Mouse (Mus musculus): ENCODE measurements around the gene Marveld1. TPM values are rescaled to one million over a fixed set of nuclear protein-coding genes. Genes with fewer than 3 reads are reported as not detected.

The Marveld1 gene
- polyA plus RNA-seq, 1 experiment = 11.7 TPM

DNA sequence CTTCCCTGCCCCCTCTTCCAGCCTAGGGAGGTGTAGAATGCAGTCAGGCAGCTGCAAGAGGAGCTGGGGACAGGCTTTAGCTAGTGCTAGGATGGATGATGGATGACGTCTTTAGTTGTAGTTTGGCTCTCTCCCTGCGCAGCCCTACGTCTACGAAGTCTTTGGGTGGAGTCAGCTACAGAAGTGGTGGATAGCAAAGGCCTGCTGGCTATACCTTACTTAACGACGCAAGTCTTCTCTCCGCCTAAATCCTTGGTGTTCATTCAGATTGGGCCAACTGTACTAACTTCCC is 1.3 kb downstream of the Marveld1 start:
- Histone ChIP-seq H3K4me3 (replicated peaks; ENCODE audit: insufficient read depth, low read depth, low read length) (peak overlapping the region; percentile 64), H3K4me1 (ENCODE audit: control insufficient read depth, insufficient read depth, low read length) (0 out of 2 replicates have a peak, but pooled peaks cover 3% of the 10 kb centered on the region), H3K27ac (ENCODE audit: insufficient read depth, low read length) (no peak overlapping the region), H3K27me3 (ENCODE audit: control insufficient read depth, insufficient read depth, low read length) (no peaks in the 10 kb centered on the region)
- WGBS = 74% methylated on average over 7 of the region's 7 CpGs
- no peak for DNase-seq
- TF ChIP-seq CTCF (IDR thresholded peaks at IDR 0.05; ENCODE audit: borderline replicate concordance, insufficient read depth, low read depth, low read length) (no peak), POLR2A (IDR thresholded peaks at IDR 0.05; ENCODE audit: borderline replicate concordance, insufficient read depth, low read length) (no peak)

DNA sequence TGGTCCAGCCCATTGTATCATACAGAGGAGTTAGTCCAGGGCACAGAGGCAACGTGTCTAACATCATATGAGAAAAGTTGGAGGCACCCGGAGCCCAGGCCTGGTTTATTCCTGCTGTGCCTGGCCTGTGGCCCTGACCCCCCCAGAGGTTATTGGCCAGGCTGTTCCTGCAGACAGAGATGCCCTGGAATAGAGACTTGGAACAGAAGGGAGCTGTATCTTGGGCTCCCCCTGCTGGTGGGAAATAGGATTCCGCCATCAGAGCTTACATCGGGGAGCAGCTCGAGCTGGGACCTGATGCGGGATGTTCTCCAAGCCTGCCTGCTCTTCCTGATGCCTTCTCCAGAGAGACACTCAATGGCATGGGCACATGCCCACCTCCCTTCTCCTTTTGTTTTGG is 4.8 kb downstream of the Marveld1 start:
- peak; percentile 86 to 91 for DNase-seq
- Histone ChIP-seq H3K4me3 (replicated peaks; ENCODE audit: insufficient read depth, low read depth, low read length) (no peak overlapping the region), H3K27me3 (ENCODE audit: control insufficient read depth, insufficient read depth, low read length) (no peaks in the 10 kb centered on the region), H3K4me1 (ENCODE audit: control insufficient read depth, insufficient read depth, low read length) (0 out of 2 replicates have a peak, but pooled peaks cover 3% of the 10 kb centered on the region), H3K27ac (ENCODE audit: insufficient read depth, low read length) (no peak overlapping the region)
- 4% methylated on average over 6 of the region's 6 CpGs for WGBS
- TF ChIP-seq POLR2A (IDR thresholded peaks at IDR 0.05; ENCODE audit: borderline replicate concordance, insufficient read depth, low read length) = no peak
- peak; percentile 87 for TF ChIP-seq CTCF (IDR thresholded peaks at IDR 0.05; ENCODE audit: borderline replicate concordance, insufficient read depth, low read depth, low read length)

DNA sequence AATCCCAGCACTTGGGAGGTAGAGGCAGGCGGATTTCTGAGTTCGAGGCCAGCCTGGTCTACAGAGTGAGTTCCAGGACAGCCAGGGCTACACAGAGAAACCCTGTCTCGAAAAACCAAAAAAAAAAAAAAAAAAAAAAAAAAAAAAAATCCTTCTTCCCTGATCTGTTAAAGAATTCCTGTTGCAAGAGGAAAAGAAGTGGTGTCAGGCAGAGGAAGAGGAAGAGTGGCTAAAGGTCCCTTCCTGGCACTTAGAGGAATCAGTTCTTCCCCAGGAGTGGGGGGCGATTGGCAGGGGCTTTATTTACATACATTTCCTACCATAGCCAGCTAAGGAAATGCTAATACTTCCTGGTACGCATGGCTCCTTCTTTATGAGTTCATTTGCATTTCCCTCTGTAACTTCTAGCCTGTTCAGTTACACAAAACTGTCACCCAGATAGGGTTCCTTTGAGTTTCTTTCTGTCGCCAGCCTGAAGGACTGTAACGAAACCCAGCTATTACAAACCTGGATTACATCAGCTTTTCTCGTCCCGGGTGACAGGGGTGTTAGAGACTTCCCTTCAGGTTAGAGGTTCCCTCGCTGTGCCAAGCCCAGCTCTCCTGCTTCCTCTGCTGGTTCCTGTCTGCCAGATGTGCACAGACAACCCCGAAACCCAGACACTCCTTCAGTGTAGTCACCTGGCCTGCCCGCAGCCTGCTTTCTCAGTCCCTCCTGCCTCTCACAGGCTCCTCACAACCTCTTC is 10.5 kb downstream of the Marveld1 start:
- WGBS = 81% methylated on average over 12 of the region's 12 CpGs
- H3K4me1 ChIP-seq (ENCODE audit: control insufficient read depth, insufficient read depth, low read length) = no peaks in the 10 kb centered on the region
- H3K4me3 ChIP-seq (replicated peaks; ENCODE audit: insufficient read depth, low read depth, low read length) = no peak overlapping the region
- no peak overlapping the region for H3K27ac ChIP-seq (ENCODE audit: insufficient read depth, low read length)
- TF ChIP-seq POLR2A (IDR thresholded peaks at IDR 0.05; ENCODE audit: borderline replicate concordance, insufficient read depth, low read length) = no peak
- no peak for TF ChIP-seq CTCF (IDR thresholded peaks at IDR 0.05; ENCODE audit: borderline replicate concordance, insufficient read depth, low read depth, low read length)
- no peaks in the 10 kb centered on the region for H3K27me3 ChIP-seq (ENCODE audit: control insufficient read depth, insufficient read depth, low read length)
- no peak for DNase-seq

DNA sequence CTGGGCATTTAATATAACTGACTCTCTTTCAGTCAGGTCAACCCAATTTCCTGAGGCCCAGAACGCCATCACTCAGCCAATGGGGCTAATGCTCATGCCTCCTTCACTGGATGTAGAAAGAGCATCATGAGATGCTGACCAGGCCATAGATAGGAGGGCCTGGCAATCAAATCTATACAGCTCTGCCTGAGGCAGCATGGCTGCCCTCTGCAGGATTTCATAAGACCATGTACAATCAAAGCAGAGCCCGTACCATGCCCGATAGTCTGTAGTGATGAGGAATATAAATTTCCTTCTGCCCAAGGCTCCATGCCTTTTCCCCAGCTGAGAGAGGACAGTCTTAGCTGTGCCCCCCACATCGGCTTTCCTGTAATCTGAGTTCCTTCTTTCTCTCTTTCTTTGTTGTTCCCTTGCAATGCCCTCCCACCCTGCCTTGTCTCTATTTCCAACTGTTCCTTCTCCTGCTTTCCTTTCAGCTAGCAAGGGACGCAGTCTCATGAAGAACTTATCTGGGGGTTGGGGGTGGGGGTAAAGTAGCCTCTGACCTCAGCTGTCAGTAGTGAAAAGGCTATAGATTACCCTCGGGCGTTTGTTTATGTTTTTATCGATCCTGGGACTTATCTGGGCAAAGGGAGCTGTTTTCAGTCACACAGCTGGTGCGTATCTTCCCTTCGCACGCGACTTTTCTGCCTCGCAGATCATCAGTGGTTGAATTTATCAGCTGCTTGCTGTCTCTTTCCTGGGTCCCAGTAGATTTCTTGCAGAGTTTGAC is 11.2 kb downstream of the Marveld1 start:
- H3K4me1 ChIP-seq (ENCODE audit: control insufficient read depth, insufficient read depth, low read length) = no peaks in the 10 kb centered on the region
- TF ChIP-seq CTCF (IDR thresholded peaks at IDR 0.05; ENCODE audit: borderline replicate concordance, insufficient read depth, low read depth, low read length) (no peak), POLR2A (IDR thresholded peaks at IDR 0.05; ENCODE audit: borderline replicate concordance, insufficient read depth, low read length) (no peak)
- H3K4me3 ChIP-seq (replicated peaks; ENCODE audit: insufficient read depth, low read depth, low read length) = no peak overlapping the region
- no peak overlapping the region for H3K27ac ChIP-seq (ENCODE audit: insufficient read depth, low read length)
- no peak for DNase-seq
- H3K27me3 ChIP-seq (ENCODE audit: control insufficient read depth, insufficient read depth, low read length) = no peaks in the 10 kb centered on the region
- WGBS = 77% methylated on average over 13 of the region's 13 CpGs

DNA sequence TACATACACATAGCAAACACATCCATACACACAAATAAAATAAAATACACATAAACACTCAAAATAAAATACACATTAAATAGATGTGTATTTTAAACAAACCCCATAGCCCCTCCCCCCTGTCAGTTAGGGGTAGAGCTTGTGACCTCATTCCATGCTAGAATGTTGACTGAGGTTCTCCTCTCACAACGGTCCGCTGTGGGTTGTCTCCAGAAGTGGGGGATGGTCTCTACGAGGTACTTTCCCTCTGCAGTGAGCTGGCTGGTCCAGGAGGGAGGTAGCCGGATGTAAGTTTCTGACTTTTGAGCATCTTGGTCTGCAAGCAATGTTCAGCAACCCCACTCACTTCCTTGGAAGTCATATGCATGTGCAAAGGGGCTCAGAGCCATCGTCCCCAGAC is 16.6 kb downstream of the Marveld1 start, which contains the start of gene Zfyve27:
Gene Zfyve27, plus strand, starts transcription at position 188 of the 400 bp plus-strand sequence.
- Histone ChIP-seq H3K4me3 (replicated peaks; ENCODE audit: insufficient read depth, low read depth, low read length) (no peak within 1 kb of the TSS), H3K27me3 (ENCODE audit: control insufficient read depth, insufficient read depth, low read length) (no peaks in the 10 kb centered on the region), H3K4me1 (ENCODE audit: control insufficient read depth, insufficient read depth, low read length) (no peaks in the 10 kb centered on the region), H3K27ac (ENCODE audit: insufficient read depth, low read length) (no peak within 1 kb of the TSS)
- 74% methylated on average over 5 of the region's 5 CpGs for WGBS
- TF ChIP-seq POLR2A (IDR thresholded peaks at IDR 0.05; ENCODE audit: borderline replicate concordance, insufficient read depth, low read length) = no peak
- no peak for TF ChIP-seq CTCF (IDR thresholded peaks at IDR 0.05; ENCODE audit: borderline replicate concordance, insufficient read depth, low read depth, low read length)
- no peak for DNase-seq

DNA sequence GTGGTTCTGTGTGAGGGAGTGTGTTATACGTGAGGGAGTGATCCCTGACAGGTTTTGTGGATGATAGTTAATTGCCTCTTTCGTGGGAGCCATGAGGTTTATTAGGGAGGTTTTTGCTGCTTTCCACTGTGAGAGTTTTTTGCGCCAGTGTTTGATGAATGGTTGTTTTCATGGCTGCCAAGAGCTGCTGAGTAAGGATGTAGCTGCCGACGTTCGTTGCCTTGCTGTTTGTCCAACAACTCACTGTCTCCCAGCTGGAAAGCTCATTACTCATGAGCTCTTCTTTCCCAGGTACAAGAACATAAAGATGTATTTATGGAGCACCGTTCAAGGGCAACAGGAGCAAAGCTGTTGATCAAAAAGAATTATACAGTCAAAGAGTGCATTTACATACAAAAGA is 17.0 kb downstream of the Marveld1 start:
- TF ChIP-seq POLR2A (IDR thresholded peaks at IDR 0.05; ENCODE audit: borderline replicate concordance, insufficient read depth, low read length) (no peak), CTCF (IDR thresholded peaks at IDR 0.05; ENCODE audit: borderline replicate concordance, insufficient read depth, low read depth, low read length) (no peak)
- H3K27me3 ChIP-seq (ENCODE audit: control insufficient read depth, insufficient read depth, low read length) = no peaks in the 10 kb centered on the region
- no peak for DNase-seq
- WGBS = 33% methylated on average over 7 of the region's 7 CpGs
- H3K4me3 ChIP-seq (replicated peaks; ENCODE audit: insufficient read depth, low read depth, low read length) = no peak overlapping the region
- no peaks in the 10 kb centered on the region for H3K4me1 ChIP-seq (ENCODE audit: control insufficient read depth, insufficient read depth, low read length)
- H3K27ac ChIP-seq (ENCODE audit: insufficient read depth, low read length) = no peak overlapping the region

DNA sequence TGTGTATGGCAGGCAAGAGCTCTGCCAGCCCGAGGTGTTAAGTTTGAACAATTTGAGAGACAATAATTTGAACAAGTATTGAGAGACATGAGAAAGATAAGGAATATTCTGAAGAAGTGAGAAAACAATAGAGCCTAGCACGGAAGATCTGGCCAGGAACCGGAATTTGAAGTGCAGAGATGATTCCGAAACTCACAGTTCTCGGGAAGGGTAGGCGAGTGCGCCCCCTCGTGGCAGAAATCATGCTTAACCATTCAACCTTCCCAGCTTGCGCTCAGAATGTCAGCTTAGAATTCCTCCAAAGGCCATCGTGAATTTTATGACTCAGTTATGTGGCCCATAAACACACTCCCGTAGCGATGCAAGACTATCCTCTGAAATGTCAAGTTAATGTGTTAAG is 18.9 kb downstream of the Marveld1 start:
- Histone ChIP-seq H3K27me3 (ENCODE audit: control insufficient read depth, insufficient read depth, low read length) (no peaks in the 10 kb centered on the region), H3K27ac (ENCODE audit: insufficient read depth, low read length) (no peak overlapping the region), H3K4me3 (replicated peaks; ENCODE audit: insufficient read depth, low read depth, low read length) (peak overlapping the region; percentile 9), H3K4me1 (ENCODE audit: control insufficient read depth, insufficient read depth, low read length) (peaks cover 3% of the 10 kb centered on the region)
- peak; percentile 78 to 89 for DNase-seq
- 3% methylated on average over 12 of the region's 12 CpGs for WGBS
- no peak for TF ChIP-seq POLR2A (IDR thresholded peaks at IDR 0.05; ENCODE audit: borderline replicate concordance, insufficient read depth, low read length)
- TF ChIP-seq CTCF (IDR thresholded peaks at IDR 0.05; ENCODE audit: borderline replicate concordance, insufficient read depth, low read depth, low read length) = peak; percentile 93

DNA sequence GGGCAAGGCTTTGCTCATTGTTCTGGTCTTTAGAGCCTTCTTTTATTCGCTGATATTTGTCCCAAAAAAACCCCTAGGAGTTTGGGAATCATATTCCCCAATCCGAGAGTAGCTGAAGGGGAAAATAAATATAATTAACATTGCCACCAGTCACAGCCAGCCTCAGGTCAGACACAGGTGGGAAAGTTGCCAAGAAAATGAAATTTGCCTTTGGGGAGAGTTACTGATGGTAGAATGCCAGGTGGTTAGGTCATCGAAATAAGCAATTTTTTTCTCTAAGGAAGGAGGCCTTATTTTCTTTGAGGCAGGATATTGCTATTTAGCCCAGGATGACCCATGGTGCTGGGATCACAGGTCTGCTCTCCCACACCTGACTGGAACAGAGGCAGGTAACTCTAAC is 19.6 kb downstream of the Marveld1 start:
- Histone ChIP-seq H3K4me1 (ENCODE audit: control insufficient read depth, insufficient read depth, low read length) (peaks cover 9% of the 10 kb centered on the region), H3K27ac (ENCODE audit: insufficient read depth, low read length) (no peak overlapping the region)
- no peak for DNase-seq

More for the DNA sequence above, 19.6 kb downstream of the Marveld1 start:
- H3K4me3 ChIP-seq (replicated peaks; ENCODE audit: insufficient read depth, low read depth, low read length) = no peak overlapping the region
- H3K27me3 ChIP-seq (ENCODE audit: control insufficient read depth, insufficient read depth, low read length) = no peaks in the 10 kb centered on the region
- no peak for TF ChIP-seq POLR2A (IDR thresholded peaks at IDR 0.05; ENCODE audit: borderline replicate concordance, insufficient read depth, low read length)
- TF ChIP-seq CTCF (IDR thresholded peaks at IDR 0.05; ENCODE audit: borderline replicate concordance, insufficient read depth, low read depth, low read length) = no peak
- WGBS = 24% methylated on average over 3 of the region's 3 CpGs

All from cerebellum, adult 2 months (tissue).